Mouse (Mus musculus) adrenal gland, adult 18-20 months (tissue): ENCODE results near the gene Mctp1. TPM values are rescaled to one million over a fixed set of nuclear protein-coding genes. Genes with fewer than 3 reads are reported as not detected.

ENCODE experiments used
- total RNA-seq, 2 experiments: library from RNA; stranded (reverse); gene quantifications; 1 replicate in 1 of 2; 2 replicates in 1 of 2; pipeline ENCODE4 v1.2.3; 2021

Gene Mctp1
- total RNA-seq, 2 experiments from 2014 or later = 1.2 to 2.4 TPM

Other genes with a start within 250 kb of the Mctp1 start
- gene Fam81b, start 79.5 kb upstream of the Mctp1 start, total RNA-seq = not detected